Mouse (Mus musculus) bone marrow macrophage, adult 2 months (primary cell): ENCODE measurements at regions not wholly inside any gene's neighbourhood (a gene's known extent, or its start where the extent isn't known, plus 50 kb on each side); places are given as distances from the start of the nearest gene placed in this dataset.

Experiments
- CTCF ChIP-seq: IDR thresholded peaks from 2 replicates; pipeline ENCODE4 v1.5.1; 2012; ENCODE audit warnings: low read depth, mild to moderate bottlenecking, low read length, moderate library complexity
- POLR2A ChIP-seq: IDR thresholded peaks from 2 replicates; pipeline ENCODE4 v1.6.1; 2012; ENCODE audit warnings: mild to moderate bottlenecking, low read depth, low read length, borderline replicate concordance

DNA sequence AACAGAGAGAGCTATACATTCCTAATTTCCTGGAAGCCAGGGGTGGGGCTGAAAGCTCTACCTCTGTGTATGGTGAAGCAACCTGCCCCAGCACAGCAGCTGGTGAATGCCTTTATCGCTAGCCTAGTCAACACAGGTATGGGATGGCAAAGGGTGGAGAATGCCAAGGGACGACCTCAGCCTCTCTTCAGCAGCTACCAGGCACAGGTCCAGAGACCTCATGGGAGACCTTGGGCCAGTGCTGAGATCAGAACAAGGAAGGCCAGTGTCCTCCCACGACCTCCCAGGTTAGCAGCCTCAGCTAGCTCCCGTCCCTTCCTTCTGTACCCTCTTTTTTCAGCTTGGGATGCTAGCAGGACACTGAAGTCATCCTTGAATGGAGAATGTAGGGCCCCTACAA, 247.2 kb upstream of the Csf3r start:
- TF ChIP-seq CTCF (no peak), POLR2A (no peak)
